Mouse (Mus musculus) hindbrain, embryonic 11.5 days (tissue): Measurements from ENCODE around the gene Tubg1. TPM values are rescaled to one million over a fixed set of nuclear protein-coding genes. Genes with fewer than 3 reads are reported as not detected.
"Not testable (repeated sequence)": the region's sequence is repeated elsewhere in the genome, so short reads cannot be mapped to it uniquely, and the experiment has no call there.

Experiments used
- ATAC-seq: fragments of 200-750 bp; cut with Nextera tagmentation; 2 replicates; pipeline ENCODE4 v1.8.0; 2017; ENCODE audit warnings: mild to moderate bottlenecking, moderate TSS enrichment, moderate library complexity; ENCODE audit not compliant: low FRiP score
- DNase-seq: peaks from one replicate; pipeline ENCODE4 v3.0.0-alpha.2; 2015; ENCODE audit warnings: low spot score
- H3K27ac ChIP-seq: fragments of 300-500 bp; sonication (generic); 2 replicates; pipeline ENCODE4 v1.5.1; 2014; ENCODE audit warnings: mild to moderate bottlenecking, low read depth, low read length
- H3K27me3 ChIP-seq: fragments of 300-500 bp; sonication (generic); 2 replicates; pipeline ENCODE4 v1.6.1; 2014; ENCODE audit warnings: mild to moderate bottlenecking, low read length, moderate library complexity, mixed read lengths; ENCODE audit not compliant: control insufficient read depth, insufficient read depth
- H3K36me3 ChIP-seq: fragments of 300-500 bp; sonication (generic); 2 replicates; pipeline ENCODE4 v1.6.1; 2014; ENCODE audit warnings: mild to moderate bottlenecking, low read length, moderate library complexity, mixed read lengths; ENCODE audit not compliant: control insufficient read depth, insufficient read depth
- H3K4me1 ChIP-seq: fragments of 300-500 bp; sonication (generic); replicated peaks from 2 replicates; pipeline ENCODE4 v1.6.1; 2014; ENCODE audit warnings: low read length, mixed read lengths; ENCODE audit not compliant: control insufficient read depth, insufficient read depth
- H3K4me2 ChIP-seq: fragments of 300-500 bp; sonication (generic); replicated peaks from 2 replicates; pipeline ENCODE4 v1.6.1; 2014; ENCODE audit warnings: mild to moderate bottlenecking, low read depth, low read length
- H3K4me3 ChIP-seq: fragments of 300-500 bp; sonication (generic); 2 replicates; pipeline ENCODE4 v1.5.1; 2014; ENCODE audit warnings: low read depth, low read length
- H3K9ac ChIP-seq: fragments of 300-500 bp; sonication (generic); 2 replicates; pipeline ENCODE4 v1.6.1; 2014; ENCODE audit warnings: low read depth, low read length
- H3K9me3 ChIP-seq: fragments of 300-500 bp; sonication (generic); 2 replicates; pipeline ENCODE4 v1.6.1; 2016; ENCODE audit warnings: low read length; ENCODE audit not compliant: control insufficient read depth
- WGBS: fragments of 180-500 bp; shearing (Covaris S2); extraction: QIAGEN DNeasy Blood & Tissue Kit; methylation state at CpG from one replicate; pipeline ENCODE4 v1.1.7; 2014; 5-methylcytosine and 5-hydroxymethylcytosine counted together
- polyA plus RNA-seq: library from polyadenylated mRNA; unstranded; fragments of >200 nt; fragmentation: Nextera tagmentation; extraction: Ambion mirVana; gene quantifications from 2 replicates; pipeline ENCODE4 v1.2.1, GENCODE M21; 2014

Tubg1 gene
- polyA plus RNA-seq, 1 experiment from 2014 or later: 98.6 TPM

DNA sequence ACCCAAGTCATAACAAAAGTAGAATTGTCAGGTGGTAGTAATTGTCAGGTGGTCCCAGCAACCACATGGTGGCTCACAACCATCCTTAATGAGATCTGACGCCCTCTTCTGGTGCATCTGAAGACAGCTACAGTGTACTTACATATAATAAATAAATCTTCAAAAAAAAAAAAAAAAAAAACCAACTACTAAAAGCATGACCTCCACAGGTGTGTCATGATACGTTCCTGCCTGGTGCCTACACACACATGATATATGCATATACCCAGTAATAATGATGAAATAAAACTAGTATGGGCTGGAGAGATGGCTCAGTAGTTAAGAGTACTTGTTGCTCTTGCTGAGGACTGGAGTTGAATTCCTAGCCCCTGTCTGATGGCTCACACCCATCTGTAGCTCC, 31.3 kb downstream of the Tubg1 start:
- 47% methylated on average over 2 of the region's 2 CpGs for WGBS
- no peak overlapping the region for H3K4me3 ChIP-seq
- H3K4me2 ChIP-seq: no peak overlapping the region
- H3K4me1 ChIP-seq: peaks cover 3% of the 10 kb centered on the region; the same call in 1 of the 2 replicates
- no peaks in the 10 kb centered on the region for H3K27me3 ChIP-seq
- no peak overlapping the region for H3K9ac ChIP-seq
- DNase-seq (no peak), ATAC-seq (no peak)
- no peaks in the 10 kb centered on the region for H3K36me3 ChIP-seq
- H3K9me3 ChIP-seq: no peaks in the 10 kb centered on the region
- no peak overlapping the region for H3K27ac ChIP-seq

- no peaks in the 10 kb centered on the region for H3K9me3 ChIP-seq
- H3K27me3 ChIP-seq: no peaks in the 10 kb centered on the region; the same call in 1 of the 2 replicates
- H3K9ac ChIP-seq: no peak overlapping the region
- ATAC-seq (no peak), DNase-seq (no peak)
- H3K36me3 ChIP-seq: no peaks in the 10 kb centered on the region
- no peak overlapping the region for H3K4me2 ChIP-seq
- H3K4me3 ChIP-seq: no peak overlapping the region
- no peak overlapping the region for H3K27ac ChIP-seq
- WGBS: 83% methylated on average over 1 of the region's 1 CpGs
- peaks cover 5% of the 10 kb centered on the region; the same call in 1 of the 2 replicates for H3K4me1 ChIP-seq
Measured at GRCm38 (mm10) chr11:101152825-101153224, 33.1 kb downstream of the Tubg1 start.

GRCm38 (mm10) chr11:101154648-101155047, 34.9 kb downstream of the Tubg1 start:
- no peak for ATAC-seq
- H3K9ac ChIP-seq: no peak overlapping the region
- H3K27ac ChIP-seq: no peak overlapping the region
- H3K27me3 ChIP-seq: no peaks in the 10 kb centered on the region; the same call in 1 of the 2 replicates
- no peak overlapping the region for H3K4me3 ChIP-seq
- no peaks in the 10 kb centered on the region for H3K36me3 ChIP-seq
- no peak for DNase-seq
- H3K4me1 ChIP-seq: peaks cover 5% of the 10 kb centered on the region; the same call in 1 of the 2 replicates
- no peaks in the 10 kb centered on the region for H3K9me3 ChIP-seq
- H3K4me2 ChIP-seq: no peak overlapping the region

GRCm38 (mm10) chr11:101155151-101155550, 35.4 kb downstream of the Tubg1 start:
- 76% methylated on average over 6 of the region's 6 CpGs for WGBS
- Histone ChIP-seq H3K27ac (no peak overlapping the region), H3K9ac (no peak overlapping the region)

GRCm38 (mm10) chr11:101155728-101156371, 36.1 kb downstream of the Tubg1 start, which contains the start of gene Tubg2:
Tubg2 (plus strand) TSS chr11:101155907.
- peak within 1 kb of the TSS; percentile 33 for H3K4me3 ChIP-seq
- no peaks in the 10 kb centered on the region; the same call in 1 of the 2 replicates for H3K27me3 ChIP-seq
- H3K27ac ChIP-seq: peak within 1 kb of the TSS; percentile 75
- peak within 1 kb of the TSS; percentile 66 for H3K4me2 ChIP-seq
- no peaks in the 10 kb centered on the region for H3K36me3 ChIP-seq
- peaks cover 5% of the 10 kb centered on the region; the same call in 1 of the 2 replicates for H3K4me1 ChIP-seq
- H3K9me3 ChIP-seq: no peaks in the 10 kb centered on the region
- WGBS: 3% methylated on average over 36 of the region's 36 CpGs
- peak within 1 kb of the TSS; percentile 67 for H3K9ac ChIP-seq
- peak; percentile 70 for ATAC-seq
- DNase-seq: peak; percentile 74

More at GRCm38 (mm10) chr11:101155151-101155550, 35.4 kb downstream of the Tubg1 start:
- Histone ChIP-seq H3K9me3 (no peaks in the 10 kb centered on the region), H3K27me3 (no peaks in the 10 kb centered on the region; the same call in 1 of the 2 replicates), H3K4me2 (peak overlapping the region; percentile 66), H3K4me1 (peaks cover 5% of the 10 kb centered on the region; the same call in 1 of the 2 replicates), H3K4me3 (no peak overlapping the region), H3K36me3 (no peaks in the 10 kb centered on the region)
- DNase-seq: no peak
- ATAC-seq: no peak

DNA sequence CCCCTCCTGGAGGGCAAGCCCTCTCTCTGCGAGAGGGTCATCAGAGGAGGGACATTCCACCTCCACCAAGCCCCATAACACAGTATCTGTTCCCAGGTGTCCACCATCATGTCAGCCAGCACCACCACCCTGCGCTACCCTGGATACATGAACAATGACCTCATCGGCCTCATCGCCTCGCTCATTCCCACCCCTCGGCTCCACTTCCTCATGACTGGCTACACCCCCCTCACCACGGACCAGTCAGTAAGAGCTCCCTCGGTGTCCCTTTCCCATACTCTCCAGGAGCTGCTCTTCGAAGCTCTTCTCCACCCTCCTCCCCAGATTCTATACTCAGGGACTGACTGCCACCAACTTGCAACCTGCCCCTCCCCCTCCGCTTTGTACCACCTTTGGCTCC, 40.4 kb downstream of the Tubg1 start:
- H3K4me2 ChIP-seq, H3K27ac ChIP-seq, ATAC-seq, H3K9ac ChIP-seq, H3K9me3 ChIP-seq, H3K4me3 ChIP-seq, H3K36me3 ChIP-seq, DNase-seq: not testable (repeated sequence)
- H3K27me3 ChIP-seq: peaks cover 35% of the 10 kb centered on the region
- WGBS: 81% methylated on average over 6 of the region's 10 CpGs
- H3K4me1 ChIP-seq: peaks cover 12% of the 10 kb centered on the region

DNA sequence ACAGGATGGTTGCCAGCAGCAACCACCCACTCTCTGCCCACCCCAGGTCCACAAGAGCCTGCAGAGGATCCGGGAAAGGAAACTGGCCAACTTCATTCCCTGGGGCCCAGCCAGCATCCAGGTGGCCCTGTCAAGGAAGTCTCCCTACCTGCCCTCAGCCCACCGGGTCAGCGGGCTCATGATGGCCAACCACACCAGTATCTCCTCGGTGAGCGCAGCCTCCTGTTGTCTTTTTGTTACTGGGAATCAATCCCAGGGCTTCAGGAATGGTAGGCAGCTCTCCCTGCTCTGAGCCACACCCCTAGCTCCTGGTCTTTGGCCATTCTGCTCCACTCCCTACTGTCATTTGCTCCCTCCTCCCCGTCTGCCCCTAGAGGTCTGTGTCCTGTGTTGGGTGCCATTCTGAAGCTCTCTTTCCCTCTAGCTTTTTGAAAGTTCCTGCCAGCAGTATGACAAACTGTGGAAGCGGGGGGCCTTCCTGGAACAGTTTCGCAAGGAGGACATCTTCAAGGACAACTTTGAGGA, 41.3 kb downstream of the Tubg1 start:
- H3K4me3 ChIP-seq, DNase-seq, H3K27ac ChIP-seq, H3K9ac ChIP-seq, ATAC-seq, H3K4me1 ChIP-seq, H3K36me3 ChIP-seq, H3K4me2 ChIP-seq, H3K9me3 ChIP-seq: not testable (repeated sequence)
- WGBS: 80% methylated on average over 6 of the region's 8 CpGs
- H3K27me3 ChIP-seq: peaks cover 40% of the 10 kb centered on the region

DNA sequence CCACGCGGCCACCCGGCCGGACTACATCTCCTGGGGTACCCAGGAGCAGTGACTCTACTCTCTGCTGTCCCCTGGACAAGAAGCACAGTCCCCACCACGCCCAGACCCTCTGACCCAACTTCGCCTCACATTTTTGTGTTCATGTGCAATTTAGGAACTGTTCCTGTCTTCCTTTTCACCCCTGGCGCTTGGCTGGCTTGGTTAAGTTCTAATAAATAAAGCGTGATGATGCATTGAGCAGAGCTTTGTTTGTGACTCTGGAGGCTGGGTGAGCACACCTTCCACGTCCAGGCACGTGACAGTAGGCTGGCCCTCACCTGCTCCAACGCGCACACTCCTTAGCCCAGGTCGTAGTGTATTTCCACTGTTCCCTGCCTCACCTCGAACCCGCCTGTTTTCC, 41.8 kb downstream of the Tubg1 start:
- peaks cover 6% of the 10 kb centered on the region for H3K4me1 ChIP-seq
- H3K27me3 ChIP-seq: peaks cover 45% of the 10 kb centered on the region
- no peaks in the 10 kb centered on the region for H3K36me3 ChIP-seq
- no peak overlapping the region for H3K4me3 ChIP-seq
- H3K4me2 ChIP-seq: no peak overlapping the region
- H3K9ac ChIP-seq: no peak overlapping the region
- no peaks in the 10 kb centered on the region for H3K9me3 ChIP-seq
- no peak overlapping the region for H3K27ac ChIP-seq
- WGBS: 91% methylated on average over 15 of the region's 15 CpGs
- ATAC-seq (no peak), DNase-seq (no peak)

- H3K4me2 ChIP-seq: no peak overlapping the region
- peaks cover 6% of the 10 kb centered on the region for H3K4me1 ChIP-seq
- 61% methylated on average over 5 of the region's 5 CpGs for WGBS
- no peak overlapping the region for H3K4me3 ChIP-seq
- no peak overlapping the region for H3K27ac ChIP-seq
- H3K36me3 ChIP-seq: no peaks in the 10 kb centered on the region
- no peaks in the 10 kb centered on the region for H3K9me3 ChIP-seq
- H3K9ac ChIP-seq: no peak overlapping the region
- ATAC-seq: no peak
- peaks cover 53% of the 10 kb centered on the region for H3K27me3 ChIP-seq
- no peak for DNase-seq
Measured at GRCm38 (mm10) chr11:101162301-101162700, 42.6 kb downstream of the Tubg1 start.
